Mouse (Mus musculus): ENCODE measurements at regions not wholly inside any gene's neighbourhood (a gene's known extent, or its start where the extent isn't known, plus 50 kb on each side); places are given as distances from the start of the nearest gene placed in this dataset.

DNA sequence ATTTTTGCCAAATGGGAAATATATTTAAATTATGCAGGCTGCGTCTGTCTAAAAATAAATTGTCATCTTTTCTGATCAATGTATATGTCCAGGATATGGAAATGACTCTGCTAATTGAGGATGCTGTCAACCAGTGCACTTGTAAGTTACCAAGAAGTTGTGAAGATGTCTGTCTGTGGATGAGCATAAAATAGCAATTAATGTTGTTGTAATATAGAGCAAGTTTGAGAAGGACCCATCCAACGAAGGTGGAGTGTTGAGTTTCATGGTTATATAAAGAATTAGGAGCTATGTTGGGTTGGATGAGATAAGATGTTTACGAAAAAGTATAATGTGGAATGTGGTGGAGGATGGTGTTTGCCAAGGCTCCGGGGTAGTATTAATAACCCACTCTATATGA is 131.6 kb downstream of the Zbtb18 start:
- WGBS = 94% methylated on average over 4 of the region's 4 CpGs
- ATAC-seq (ENCODE audit: low FRiP score, low read depth) = no peak
- H3K27me3 ChIP-seq (replicated peaks) = no peaks in the 10 kb centered on the region
- no peaks in the 10 kb centered on the region for H3K4me1 ChIP-seq
- no peak overlapping the region for H3K4me2 ChIP-seq (replicated peaks)
- H3K4me3 ChIP-seq = no peak overlapping the region
- no peak overlapping the region for H3K9ac ChIP-seq
- no peaks in the 10 kb centered on the region for H3K36me3 ChIP-seq
- H3K9me3 ChIP-seq = no peaks in the 10 kb centered on the region
- H3K27ac ChIP-seq = no peak overlapping the region

DNA sequence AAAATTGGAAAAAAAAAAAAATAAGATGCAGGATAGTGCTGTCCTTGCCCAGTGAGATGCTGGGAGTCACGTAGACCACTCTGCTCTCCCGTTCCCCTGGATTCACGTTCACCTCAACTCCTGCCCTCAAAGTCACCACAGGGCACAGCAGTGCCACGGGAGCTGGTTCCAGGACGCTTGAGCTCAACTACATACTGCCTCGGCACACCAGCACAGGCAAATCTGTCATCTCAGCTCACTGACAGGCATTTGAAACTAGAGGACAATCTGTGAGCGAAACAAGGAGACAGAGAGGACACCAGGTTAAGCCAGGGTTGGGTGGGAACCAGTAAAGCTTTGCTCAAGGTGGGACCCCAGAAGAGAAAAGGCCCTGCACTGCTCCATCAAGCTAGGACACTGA is 132.2 kb downstream of the Zbtb18 start:
- Histone ChIP-seq H3K9me3 (no peaks in the 10 kb centered on the region), H3K4me2 (replicated peaks) (no peak overlapping the region), H3K27me3 (replicated peaks) (no peaks in the 10 kb centered on the region), H3K4me1 (no peaks in the 10 kb centered on the region), H3K36me3 (no peaks in the 10 kb centered on the region), H3K9ac (no peak overlapping the region), H3K27ac (no peak overlapping the region), H3K4me3 (no peak overlapping the region)
- WGBS = 90% methylated on average over 7 of the region's 7 CpGs
- ATAC-seq (ENCODE audit: low FRiP score, low read depth) = no peak

DNA sequence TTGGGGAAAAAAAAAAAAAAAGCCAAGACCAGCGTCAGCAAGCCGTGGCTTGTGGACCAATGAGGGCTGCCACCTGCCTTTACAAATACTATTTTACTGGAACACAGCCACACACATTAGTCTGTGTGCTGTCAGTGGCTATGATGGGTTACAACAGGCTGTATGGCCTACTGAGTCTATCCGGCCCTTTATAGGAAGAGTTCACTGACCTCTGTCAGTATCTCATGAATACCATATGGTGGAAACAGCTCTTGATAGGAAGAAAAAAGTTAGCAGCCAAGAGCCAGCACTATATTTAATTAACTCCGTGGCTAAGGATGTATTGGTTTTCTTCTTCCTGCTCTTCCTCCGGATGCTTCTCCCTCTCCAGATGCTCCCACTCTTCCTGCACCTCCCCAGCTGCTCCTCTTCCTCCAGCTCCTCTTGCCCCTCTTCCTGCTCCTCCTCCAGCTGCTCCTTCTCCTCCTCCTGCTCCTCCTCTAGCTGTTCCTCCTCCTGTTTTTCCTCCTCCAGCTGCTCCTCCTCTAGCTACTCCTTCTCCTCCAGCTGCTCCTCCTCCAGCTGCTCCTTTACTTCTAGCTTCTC is 142.2 kb downstream of the Zbtb18 start:
- Histone ChIP-seq H3K4me1 (no peaks in the 10 kb centered on the region), H3K9me3 (peaks cover 5% of the 10 kb centered on the region; the same call in 1 of the 2 replicates), H3K36me3 (no peaks in the 10 kb centered on the region), H3K4me2 (replicated peaks) (no peak overlapping the region), H3K9ac (no peak overlapping the region), H3K4me3 (no peak overlapping the region), H3K27me3 (replicated peaks) (no peaks in the 10 kb centered on the region), H3K27ac (no peak overlapping the region)
- ATAC-seq (ENCODE audit: low FRiP score, low read depth) = no peak
- 68% methylated on average over 5 of the region's 5 CpGs for WGBS

GRCm38 (mm10) chr1:177585320-177585719 is 143.2 kb downstream of the Zbtb18 start:
- H3K9ac ChIP-seq = no peak overlapping the region
- no peak for ATAC-seq (ENCODE audit: low FRiP score, low read depth)
- no peak overlapping the region for H3K4me3 ChIP-seq
- no peaks in the 10 kb centered on the region for H3K36me3 ChIP-seq
- no peaks in the 10 kb centered on the region for H3K27me3 ChIP-seq (replicated peaks)
- no peaks in the 10 kb centered on the region for H3K4me1 ChIP-seq
- WGBS = 86% methylated on average over 2 of the region's 2 CpGs
- H3K9me3 ChIP-seq = peaks cover 5% of the 10 kb centered on the region; the same call in 1 of the 2 replicates
- no peak overlapping the region for H3K4me2 ChIP-seq (replicated peaks)
- H3K27ac ChIP-seq = no peak overlapping the region

DNA sequence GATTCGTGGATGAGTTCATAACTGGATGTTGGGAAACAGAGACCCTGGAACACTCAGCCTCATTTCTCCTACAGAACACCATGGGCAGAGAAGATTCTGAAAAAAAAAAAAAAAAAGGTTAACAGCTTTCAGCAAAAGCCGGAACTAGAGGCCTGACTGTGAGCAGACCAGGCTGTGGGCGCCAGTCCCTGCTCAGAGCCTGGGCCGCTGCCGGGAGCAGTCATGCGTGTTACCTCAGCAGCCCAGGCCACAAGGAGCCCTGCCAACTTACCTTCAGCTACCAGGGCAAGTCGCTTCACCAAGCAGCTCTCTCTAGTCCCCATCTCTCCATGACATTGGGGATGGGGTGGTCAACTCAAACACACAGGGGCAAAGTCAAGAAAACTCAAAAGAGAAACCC is 140.6 kb upstream of the 1700016C15Rik start:
- 86% methylated on average over 7 of the region's 7 CpGs for WGBS
- Histone ChIP-seq H3K9me3 (no peaks in the 10 kb centered on the region), H3K4me3 (no peak overlapping the region), H3K9ac (no peak overlapping the region), H3K36me3 (no peaks in the 10 kb centered on the region), H3K4me2 (replicated peaks) (no peak overlapping the region), H3K27ac (no peak overlapping the region), H3K27me3 (replicated peaks) (no peaks in the 10 kb centered on the region), H3K4me1 (no peaks in the 10 kb centered on the region)
- ATAC-seq (ENCODE audit: low FRiP score, low read depth) = no peak

DNA sequence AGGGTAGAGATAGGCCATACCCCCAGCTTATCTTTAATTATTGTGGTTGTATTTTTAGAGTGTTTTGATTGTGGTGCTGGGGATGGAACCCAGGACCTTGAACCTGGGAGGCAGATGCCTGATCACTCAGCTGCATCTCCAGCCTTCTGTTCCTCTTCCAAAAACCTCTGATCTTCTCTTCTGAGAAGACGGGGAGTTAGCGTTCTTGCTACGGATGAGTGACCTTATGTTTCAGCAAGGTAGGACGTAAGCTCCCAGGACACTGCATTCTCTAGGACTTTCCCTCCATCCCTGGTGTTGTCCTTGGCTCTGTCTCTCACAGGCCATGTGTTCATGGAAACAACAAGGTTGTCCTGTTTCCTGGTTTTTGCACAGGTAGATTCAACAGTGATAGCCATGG is 140.0 kb upstream of the 1700016C15Rik start:
- ATAC-seq (ENCODE audit: low FRiP score, low read depth) = no peak
- Histone ChIP-seq H3K9me3 (no peaks in the 10 kb centered on the region), H3K4me2 (replicated peaks) (no peak overlapping the region), H3K36me3 (no peaks in the 10 kb centered on the region), H3K9ac (no peak overlapping the region), H3K27ac (no peak overlapping the region), H3K4me1 (no peaks in the 10 kb centered on the region), H3K4me3 (no peak overlapping the region), H3K27me3 (replicated peaks) (no peaks in the 10 kb centered on the region)
- 96% methylated on average over 4 of the region's 4 CpGs for WGBS

- H3K4me3 ChIP-seq = no peak overlapping the region
- no peak overlapping the region for H3K4me2 ChIP-seq (replicated peaks)
- H3K4me1 ChIP-seq = no peaks in the 10 kb centered on the region
- 95% methylated on average over 3 of the region's 3 CpGs for WGBS
- no peaks in the 10 kb centered on the region for H3K27me3 ChIP-seq (replicated peaks)
- ATAC-seq (ENCODE audit: low FRiP score, low read depth) = no peak
- no peaks in the 10 kb centered on the region for H3K36me3 ChIP-seq
- no peak overlapping the region for H3K9ac ChIP-seq
- no peak overlapping the region for H3K27ac ChIP-seq
- H3K9me3 ChIP-seq = no peaks in the 10 kb centered on the region
These were observed 137.9 kb upstream of the 1700016C15Rik start for GRCm38 (mm10) chr1:177591742-177592141.

GRCm38 (mm10) chr1:177592337-177592736 is 137.3 kb upstream of the 1700016C15Rik start:
- no peak for ATAC-seq (ENCODE audit: low FRiP score, low read depth)
- H3K36me3 ChIP-seq = no peaks in the 10 kb centered on the region
- no peaks in the 10 kb centered on the region for H3K27me3 ChIP-seq (replicated peaks)
- no peaks in the 10 kb centered on the region for H3K4me1 ChIP-seq
- WGBS = 93% methylated on average over 9 of the region's 9 CpGs
- H3K4me3 ChIP-seq = no peak overlapping the region
- H3K9ac ChIP-seq = no peak overlapping the region
- H3K9me3 ChIP-seq = no peaks in the 10 kb centered on the region
- H3K27ac ChIP-seq = no peak overlapping the region
- H3K4me2 ChIP-seq (replicated peaks) = no peak overlapping the region

GRCm38 (mm10) chr1:177594341-177594740 is 135.3 kb upstream of the 1700016C15Rik start:
- ATAC-seq (ENCODE audit: low FRiP score, low read depth) = no peak
- WGBS = 87% methylated on average over 13 of the region's 13 CpGs
- Histone ChIP-seq H3K4me2 (replicated peaks) (no peak overlapping the region), H3K4me3 (no peak overlapping the region), H3K9ac (no peak overlapping the region), H3K27ac (no peak overlapping the region), H3K9me3 (no peaks in the 10 kb centered on the region), H3K36me3 (no peaks in the 10 kb centered on the region), H3K4me1 (no peaks in the 10 kb centered on the region), H3K27me3 (replicated peaks) (no peaks in the 10 kb centered on the region)

DNA sequence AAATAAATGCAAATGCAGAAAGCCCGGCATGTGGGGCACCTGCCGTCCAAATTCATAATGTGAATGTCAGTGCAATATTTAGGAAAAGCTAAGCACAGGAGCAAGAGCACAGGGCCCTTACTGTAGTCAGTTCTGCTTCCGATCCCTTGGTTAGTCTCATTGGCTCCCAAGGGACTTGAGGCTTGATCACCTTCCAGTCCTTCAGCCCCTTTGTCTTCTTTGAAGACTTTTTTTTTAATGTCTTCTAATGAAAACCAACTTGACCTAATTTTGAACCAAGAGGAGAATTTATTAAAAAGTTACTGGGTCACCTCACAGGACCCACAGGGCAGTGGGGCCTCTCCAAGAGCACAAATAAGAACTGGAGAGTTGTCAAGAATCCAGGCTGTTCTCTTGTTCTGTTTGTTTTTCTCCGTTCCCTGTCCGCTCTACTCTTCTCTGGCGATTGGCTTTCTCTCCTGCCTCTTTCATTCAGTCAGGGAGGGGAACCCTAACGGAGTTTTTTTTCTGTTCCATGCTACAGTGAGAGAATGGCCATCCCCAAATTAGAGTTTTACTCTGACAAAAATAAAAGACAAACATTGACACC is 134.2 kb upstream of the 1700016C15Rik start:
- no peak overlapping the region for H3K4me2 ChIP-seq (replicated peaks)
- H3K27ac ChIP-seq = no peak overlapping the region
- no peaks in the 10 kb centered on the region for H3K36me3 ChIP-seq
- no peak overlapping the region for H3K4me3 ChIP-seq
- ATAC-seq (ENCODE audit: low FRiP score, low read depth) = no peak
- H3K27me3 ChIP-seq (replicated peaks) = no peaks in the 10 kb centered on the region
- no peak overlapping the region for H3K9ac ChIP-seq
- WGBS = 81% methylated on average over 7 of the region's 7 CpGs
- H3K4me1 ChIP-seq = no peaks in the 10 kb centered on the region
- no peaks in the 10 kb centered on the region for H3K9me3 ChIP-seq

DNA sequence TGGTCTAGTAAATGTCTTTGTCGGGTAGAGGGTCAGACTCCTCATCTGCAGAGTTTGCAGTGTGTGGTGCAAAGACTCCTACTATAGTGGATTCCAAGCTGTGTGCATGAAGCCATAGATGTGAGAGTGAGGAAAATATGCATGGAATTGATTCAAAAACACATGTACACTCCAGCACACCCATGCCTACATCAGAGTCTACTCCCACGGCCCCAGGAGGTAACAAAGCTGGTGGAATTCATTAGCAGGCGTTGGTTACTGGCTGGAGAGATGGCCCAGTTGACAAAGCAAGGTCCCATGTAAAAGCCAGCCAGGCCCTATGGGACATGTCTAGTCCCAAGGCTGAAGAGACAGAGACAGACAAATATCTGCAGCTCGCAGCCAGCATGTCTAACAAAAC is 132.6 kb upstream of the 1700016C15Rik start:
- no peaks in the 10 kb centered on the region for H3K4me1 ChIP-seq
- WGBS = 88% methylated on average over 4 of the region's 4 CpGs

DNA sequence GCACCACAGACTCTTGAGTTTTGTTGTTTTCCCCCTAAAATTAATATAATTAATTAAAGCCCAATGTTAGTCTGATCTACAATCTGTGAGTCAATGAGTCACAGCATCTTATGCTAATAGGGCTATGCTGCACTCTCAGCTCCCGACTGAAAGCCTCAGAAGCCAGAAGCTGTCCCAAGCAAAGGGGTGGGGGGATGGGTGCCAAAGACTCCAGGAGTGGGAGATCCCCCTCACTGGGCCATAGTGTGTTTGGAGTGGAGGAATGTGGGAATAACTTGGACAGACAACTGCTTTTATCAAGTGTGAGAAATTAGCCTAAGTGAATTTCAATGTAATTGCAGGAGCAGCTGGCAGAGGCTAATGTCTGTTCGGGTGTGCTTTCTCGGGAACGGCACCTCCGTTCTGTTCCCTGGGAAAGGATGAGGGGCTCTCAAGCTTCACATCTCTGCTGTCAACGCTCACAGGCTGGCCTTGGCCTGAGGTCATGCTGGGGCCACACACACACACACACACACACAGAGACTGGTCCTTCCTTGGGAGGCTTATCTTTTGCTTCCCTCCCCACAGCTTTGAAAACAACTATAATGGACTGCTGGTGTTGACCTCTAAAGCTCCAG is 124.2 kb upstream of the 1700016C15Rik start:
- H3K27ac ChIP-seq = no peak overlapping the region
- no peak overlapping the region for H3K4me3 ChIP-seq
- 0 out of 2 replicates have a peak, but pooled peaks cover 4% of the 10 kb centered on the region for H3K4me1 ChIP-seq
- WGBS = 17% methylated on average over 6 of the region's 6 CpGs
- H3K9me3 ChIP-seq = no peaks in the 10 kb centered on the region
- H3K36me3 ChIP-seq = no peaks in the 10 kb centered on the region
- no peak overlapping the region for H3K9ac ChIP-seq
- H3K4me2 ChIP-seq (replicated peaks) = no peak overlapping the region
- no peaks in the 10 kb centered on the region for H3K27me3 ChIP-seq (replicated peaks)
- peak; percentile 78 for ATAC-seq (ENCODE audit: low FRiP score, low read depth)

More for the DNA sequence above, 132.6 kb upstream of the 1700016C15Rik start:
- Histone ChIP-seq H3K9ac (no peak overlapping the region), H3K9me3 (no peaks in the 10 kb centered on the region), H3K27me3 (replicated peaks) (no peaks in the 10 kb centered on the region), H3K36me3 (no peaks in the 10 kb centered on the region), H3K4me2 (replicated peaks) (no peak overlapping the region), H3K27ac (no peak overlapping the region), H3K4me3 (no peak overlapping the region)
- ATAC-seq (ENCODE audit: low FRiP score, low read depth) = no peak

DNA sequence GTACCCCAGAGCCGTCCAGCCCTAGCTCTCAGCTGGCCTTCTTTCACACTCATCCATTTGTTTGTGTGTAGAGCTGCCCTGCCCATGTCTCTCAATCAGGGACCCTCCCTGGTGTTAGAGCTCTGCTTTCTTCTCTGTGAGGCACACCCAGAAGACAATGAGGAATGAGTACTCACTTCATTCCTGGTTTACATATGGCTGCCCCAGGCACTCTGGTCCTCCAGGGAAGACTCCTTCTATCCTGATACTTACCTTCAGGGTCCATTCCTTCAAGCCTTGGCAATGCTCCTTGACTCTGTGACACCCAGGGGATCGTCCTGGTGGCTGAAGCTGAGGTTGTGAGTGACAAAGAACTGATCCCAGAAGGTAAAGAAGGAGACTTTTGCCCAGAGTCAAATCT is 122.0 kb upstream of the 1700016C15Rik start:
- 70% methylated on average over 2 of the region's 2 CpGs for WGBS
- H3K9ac ChIP-seq = no peak overlapping the region
- no peaks in the 10 kb centered on the region for H3K27me3 ChIP-seq (replicated peaks)
- H3K27ac ChIP-seq = no peak overlapping the region
- H3K4me1 ChIP-seq = 0 out of 2 replicates have a peak, but pooled peaks cover 4% of the 10 kb centered on the region
- no peak overlapping the region for H3K4me2 ChIP-seq (replicated peaks)
- no peak overlapping the region for H3K4me3 ChIP-seq
- H3K36me3 ChIP-seq = no peaks in the 10 kb centered on the region
- no peak for ATAC-seq (ENCODE audit: low FRiP score, low read depth)
- no peaks in the 10 kb centered on the region for H3K9me3 ChIP-seq
